Mouse (Mus musculus): Measurements from ENCODE around the gene Tbc1d4.

DNA sequence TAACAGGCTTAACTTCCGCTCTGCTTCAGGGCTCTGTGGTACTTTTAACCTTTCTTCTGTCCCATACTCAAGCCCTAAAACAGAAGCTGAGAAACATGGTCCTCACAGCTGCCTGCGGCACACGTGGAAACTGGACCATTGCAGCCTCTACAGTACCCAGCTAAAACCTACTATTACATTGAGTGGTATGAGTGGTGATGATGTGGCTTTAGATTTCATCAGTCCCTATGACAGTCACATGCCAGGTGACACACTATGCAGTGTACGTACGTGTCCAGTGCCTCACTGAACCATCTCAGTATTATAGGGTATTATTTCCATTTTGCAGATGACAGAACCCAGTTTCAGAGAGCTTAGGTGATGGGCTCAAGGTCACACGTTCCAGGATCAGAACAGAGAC lies 28.4 kb upstream of the Tbc1d4 start:
- no peak for TF ChIP-seq MAX (IDR thresholded peaks at IDR 0.05; ENCODE audit: low read depth)
- TF ChIP-seq POLR2A (IDR thresholded peaks at IDR 0.05; ENCODE audit: insufficient read length, low read depth), result no peak

All from myocyte (in vitro differentiated cells).